Mouse (Mus musculus): Measurements from ENCODE around the gene E2f7. TPM values are rescaled to one million over a fixed set of nuclear protein-coding genes. Genes with fewer than 3 reads are reported as not detected.

Gene E2f7
- polyA plus RNA-seq (2012; rRNA removed) (1.7 and 1.9 TPM in 2 replicates), polyA plus RNA-seq (2014; fragmentation: Nextera tagmentation; extraction: Ambion mirVana) (7.1 and 8.6 TPM in 2 replicates)

DNA sequence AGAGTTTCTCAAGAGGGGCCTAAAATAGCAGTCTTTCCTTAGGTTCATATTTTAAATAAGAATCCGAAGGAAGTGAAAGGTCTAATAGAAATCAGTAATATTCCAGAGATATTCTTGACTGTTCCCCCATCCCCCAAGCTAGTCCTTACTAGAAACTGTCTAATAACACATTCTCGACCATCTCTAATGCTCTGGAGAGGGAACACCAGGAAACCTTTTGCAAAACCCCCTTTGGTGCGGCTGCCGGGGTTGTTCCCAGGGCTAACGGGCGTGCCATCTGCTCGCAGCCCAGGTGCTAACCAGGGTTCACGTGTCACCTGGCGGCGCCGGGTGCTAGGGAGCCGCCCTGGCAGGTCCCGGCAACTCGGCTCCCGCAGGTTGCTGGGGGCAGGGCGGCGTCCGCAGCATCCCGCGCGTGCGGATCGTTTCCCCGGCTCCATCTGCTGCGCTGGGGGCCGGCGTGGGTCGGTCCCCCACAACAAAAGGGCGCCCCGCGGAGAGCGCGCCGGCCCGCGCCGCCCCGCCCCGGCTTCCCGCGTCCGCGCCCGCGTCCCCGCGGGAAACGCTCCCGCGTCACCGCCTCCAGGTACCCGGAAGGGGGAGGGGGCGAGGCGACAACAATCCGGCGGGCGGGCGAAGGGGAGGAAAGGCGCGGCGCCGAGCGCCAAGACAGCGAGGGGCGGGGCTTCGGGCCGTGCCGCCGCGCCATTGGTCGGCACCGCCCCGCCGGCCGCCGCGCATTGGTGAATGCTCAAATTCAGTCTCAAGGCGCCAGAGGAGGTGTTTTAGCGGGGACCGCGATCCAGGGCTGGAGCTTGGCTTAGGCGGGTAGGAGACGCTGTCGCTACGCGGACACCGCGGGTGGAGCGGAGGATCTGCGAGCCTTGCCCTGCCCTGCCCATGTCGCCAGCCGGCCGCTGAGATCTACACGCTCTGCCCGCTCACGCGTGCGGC, at the start of gene E2f7:
E2f7 (plus strand) TSS at position 754 of the 954 bp plus-strand sequence.
- Histone ChIP-seq H3K9me3 (ENCODE audit: control insufficient read depth, low read length) (no peaks in the 10 kb centered on the region), H3K4me1 (replicated peaks; ENCODE audit: control insufficient read depth in 2 of 2, insufficient read depth in 2 of 2, low read length in 1 of 2) (peaks cover 3 to 7% of the 10 kb centered on the region in 2 experiments), H3K4me2 (ENCODE audit: low read depth) (peak within 1 kb of the TSS; percentile 89), H3K27me3 (ENCODE audit: control insufficient read depth, insufficient read depth, low read length) (peaks cover 4% of the 10 kb centered on the region), H3K27ac (peak within 1 kb of the TSS; percentile 38), H3K9ac (replicated peaks) (peak within 1 kb of the TSS; percentile 95), H3K4me3 (ENCODE audit: insufficient read depth in 1 of 2, low read depth in 2 of 2, low read length in 2 of 2) (peak within 1 kb of the TSS; percentile 74 to 88), H3K36me3 (replicated peaks; ENCODE audit: control insufficient read depth, insufficient read depth, low read depth) (peaks cover 10% of the 10 kb centered on the region)
- peak; percentile 82 to 83 (median 83) for DNase-seq (ENCODE audit: low read depth in 3 of 3, low spot score in 3 of 3)
- peak; percentile 99 for ATAC-seq (ENCODE audit: insufficient read depth)
- no peak for TF ChIP-seq EP300 (IDR thresholded peaks at IDR 0.05; ENCODE audit: low read depth)
- WGBS (ENCODE audit: insufficient replicate concordance) = under 1% methylated on average over 79 of the region's 98 CpGs

DNA sequence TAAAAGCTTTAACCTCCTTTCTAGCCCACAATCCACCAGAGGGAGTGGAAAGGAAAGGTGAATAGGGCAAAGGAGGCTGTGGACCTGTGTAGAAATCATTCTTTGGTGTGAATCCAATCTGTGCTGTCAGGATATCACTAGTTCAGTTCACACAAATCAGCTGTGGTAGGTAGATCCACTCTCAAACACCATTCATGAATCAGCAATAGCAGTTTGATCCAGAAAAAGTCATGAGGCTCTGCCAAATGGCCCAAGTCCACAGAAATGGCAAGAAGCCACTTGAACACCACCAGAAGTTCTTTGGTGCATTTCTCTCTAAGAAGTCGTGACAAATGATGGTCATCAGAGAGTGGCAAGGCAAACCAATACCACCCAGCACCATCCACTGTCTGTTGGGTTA, 44.0 kb upstream of the E2f7 start:
- no peak for ATAC-seq (ENCODE audit: insufficient read depth)
- no peak overlapping the region for H3K4me2 ChIP-seq (ENCODE audit: low read depth)
- WGBS (ENCODE audit: insufficient replicate concordance) = 38% methylated on average over 1 of the region's 1 CpGs
- TF ChIP-seq CTCF (IDR thresholded peaks at IDR 0.05; ENCODE audit: low read depth) (no peak), EP300 (IDR thresholded peaks at IDR 0.05; ENCODE audit: low read depth) (no peak)
- H3K36me3 ChIP-seq (replicated peaks; ENCODE audit: control insufficient read depth, insufficient read depth, low read depth) = no peaks in the 10 kb centered on the region
- DNase-seq (ENCODE audit: low read depth in 3 of 3, low spot score in 3 of 3) = no peak
- no peak overlapping the region for H3K27ac ChIP-seq
- H3K4me3 ChIP-seq (ENCODE audit: insufficient read depth in 1 of 2, low read depth in 2 of 2, low read length in 2 of 2) = no peak overlapping the region
- no peaks in the 10 kb centered on the region for H3K9me3 ChIP-seq (ENCODE audit: control insufficient read depth, low read length)
- H3K27me3 ChIP-seq (ENCODE audit: control insufficient read depth, insufficient read depth, low read length) = no peaks in the 10 kb centered on the region
- H3K4me1 ChIP-seq (replicated peaks; ENCODE audit: control insufficient read depth in 2 of 2, insufficient read depth in 2 of 2, low read length in 1 of 2) = no peaks in the 10 kb centered on the region
- H3K9ac ChIP-seq (replicated peaks) = no peak overlapping the region

DNA sequence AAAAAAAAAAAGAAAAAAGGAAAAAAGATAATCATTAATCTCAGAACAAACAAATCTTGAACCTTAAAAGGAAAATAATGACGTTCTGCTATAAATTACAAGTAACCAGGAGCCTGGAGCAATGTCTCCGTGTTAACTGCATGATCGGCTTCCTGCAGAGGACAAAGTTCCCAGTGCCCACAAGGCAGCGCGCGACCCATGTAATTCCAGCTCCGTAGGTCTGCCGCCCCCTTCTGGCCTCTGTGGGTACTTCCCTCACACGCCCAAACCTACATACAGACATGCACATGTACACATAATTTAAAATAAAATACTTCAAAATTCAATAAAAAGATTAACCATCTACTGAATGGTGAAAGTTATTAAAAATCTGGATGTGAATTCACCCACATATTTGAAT, 39.6 kb upstream of the E2f7 start:
- Histone ChIP-seq H3K27ac (no peak overlapping the region), H3K9me3 (ENCODE audit: control insufficient read depth, low read length) (no peaks in the 10 kb centered on the region), H3K36me3 (replicated peaks; ENCODE audit: control insufficient read depth, insufficient read depth, low read depth) (no peaks in the 10 kb centered on the region), H3K4me2 (ENCODE audit: low read depth) (no peak overlapping the region), H3K4me1 (replicated peaks; ENCODE audit: control insufficient read depth in 2 of 2, insufficient read depth in 2 of 2, low read length in 1 of 2) (peaks cover 0 to 4% of the 10 kb centered on the region in 2 experiments; a peak in 2 of 4 replicates), H3K27me3 (ENCODE audit: control insufficient read depth, insufficient read depth, low read length) (no peaks in the 10 kb centered on the region), H3K4me3 (ENCODE audit: insufficient read depth in 1 of 2, low read depth in 2 of 2, low read length in 2 of 2) (no peak overlapping the region), H3K9ac (replicated peaks) (no peak overlapping the region)
- ATAC-seq (ENCODE audit: insufficient read depth) (no peak), DNase-seq (ENCODE audit: low read depth in 3 of 3, low spot score in 3 of 3) (no peak)
- TF ChIP-seq EP300 (IDR thresholded peaks at IDR 0.05; ENCODE audit: low read depth) = no peak
- TF ChIP-seq CTCF (IDR thresholded peaks at IDR 0.05; ENCODE audit: low read depth) = peak; percentile 64
- WGBS (ENCODE audit: insufficient replicate concordance) = 42% methylated on average over 9 of the region's 9 CpGs

DNA sequence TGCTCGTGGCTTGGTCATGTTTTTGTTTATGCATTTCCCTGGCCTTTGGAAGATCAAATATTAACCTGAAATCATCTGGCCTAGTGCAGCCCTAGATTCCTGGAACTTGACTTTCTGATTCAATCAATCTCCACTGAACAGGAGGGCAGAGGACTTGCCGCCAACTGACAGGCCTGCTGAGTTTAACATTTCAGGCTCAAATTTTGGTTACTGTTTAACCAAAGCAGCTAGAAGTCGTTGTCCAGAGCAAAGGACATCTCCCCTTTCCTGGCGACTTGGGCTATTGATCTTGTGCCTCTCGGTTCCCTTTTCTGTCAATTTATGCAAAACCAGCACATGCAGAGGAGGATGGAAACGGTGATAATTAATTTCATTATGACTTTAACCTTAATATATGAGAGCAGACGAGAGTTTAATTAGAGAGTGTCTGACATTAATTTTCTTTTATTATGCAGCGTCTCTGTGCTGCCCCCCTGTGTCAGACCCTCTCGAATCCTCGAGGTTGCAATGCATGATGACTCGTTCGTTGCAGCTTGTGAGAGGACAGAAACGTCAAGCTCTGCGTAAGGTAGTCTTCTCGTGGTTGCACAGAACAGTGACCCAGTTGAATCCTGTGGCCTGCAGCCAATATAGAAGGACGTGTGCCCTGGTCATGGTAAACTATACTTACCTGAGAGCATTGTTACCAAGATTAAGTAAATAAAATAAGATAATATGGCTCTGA, 37.7 kb upstream of the E2f7 start:
- no peak overlapping the region for H3K9ac ChIP-seq (replicated peaks)
- DNase-seq (ENCODE audit: low read depth in 3 of 3, low spot score in 3 of 3) = peak in 2 of 3 experiments; percentile 6 to 7

More for the DNA sequence above, 37.7 kb upstream of the E2f7 start:
- Histone ChIP-seq H3K4me2 (ENCODE audit: low read depth) (0 out of 2 replicates have a peak overlapping the region, but pooled peaks have one; percentile 8), H3K27ac (no peak overlapping the region), H3K9me3 (ENCODE audit: control insufficient read depth, low read length) (no peaks in the 10 kb centered on the region), H3K4me1 (replicated peaks; ENCODE audit: control insufficient read depth in 2 of 2, insufficient read depth in 2 of 2, low read length in 1 of 2) (peaks cover 0 to 4% of the 10 kb centered on the region in 2 experiments; a peak in 2 of 4 replicates), H3K27me3 (ENCODE audit: control insufficient read depth, insufficient read depth, low read length) (no peaks in the 10 kb centered on the region), H3K4me3 (ENCODE audit: insufficient read depth in 1 of 2, low read depth in 2 of 2, low read length in 2 of 2) (no peak overlapping the region), H3K36me3 (replicated peaks; ENCODE audit: control insufficient read depth, insufficient read depth, low read depth) (no peaks in the 10 kb centered on the region)
- TF ChIP-seq EP300 (IDR thresholded peaks at IDR 0.05; ENCODE audit: low read depth) = no peak
- TF ChIP-seq CTCF (IDR thresholded peaks at IDR 0.05; ENCODE audit: low read depth) = peak; percentile 25
- peak; percentile 62 for ATAC-seq (ENCODE audit: insufficient read depth)
- 40% methylated on average over 16 of the region's 16 CpGs for WGBS (ENCODE audit: insufficient replicate concordance)

All from liver, embryonic 14.5 days (tissue).